Mouse (Mus musculus): ENCODE results near the gene Dhx34. TPM values are rescaled to one million over a fixed set of nuclear protein-coding genes. Genes with fewer than 3 reads are reported as not detected.

The Dhx34 gene
- polyA plus RNA-seq, 1 experiment from 2014 or later = 13.8 TPM

- DNase-seq (no peak), ATAC-seq (ENCODE audit: insufficient read depth) (no peak)
- Histone ChIP-seq H3K27ac (ENCODE audit: low read depth) (no peak overlapping the region), H3K36me3 (ENCODE audit: insufficient read depth) (peaks cover 47% of the 10 kb centered on the region), H3K27me3 (ENCODE audit: insufficient read depth, low read length) (no peaks in the 10 kb centered on the region), H3K4me2 (no peak overlapping the region), H3K9ac (no peak overlapping the region), H3K9me3 (ENCODE audit: low read depth, low read length) (no peaks in the 10 kb centered on the region), H3K4me3 (ENCODE audit: low read depth, low read length) (no peak overlapping the region), H3K4me1 (ENCODE audit: insufficient read depth) (no peaks in the 10 kb centered on the region)
- TF ChIP-seq CTCF (IDR thresholded peaks at IDR 0.05; ENCODE audit: low read depth) = no peak
- 86% methylated on average over 15 of the region's 15 CpGs for WGBS
Observed at GRCm38 (mm10) chr7:16202756-16203504, 18.9 kb downstream of the Dhx34 start.

- Histone ChIP-seq H3K27me3 (ENCODE audit: insufficient read depth, low read length) (no peaks in the 10 kb centered on the region), H3K9me3 (ENCODE audit: low read depth, low read length) (no peaks in the 10 kb centered on the region), H3K4me2 (no peak overlapping the region), H3K36me3 (ENCODE audit: insufficient read depth) (peaks cover 55% of the 10 kb centered on the region), H3K9ac (no peak overlapping the region), H3K4me3 (ENCODE audit: low read depth, low read length) (no peak overlapping the region), H3K27ac (ENCODE audit: low read depth) (no peak overlapping the region), H3K4me1 (ENCODE audit: insufficient read depth) (no peaks in the 10 kb centered on the region)
- 86% methylated on average over 6 of the region's 6 CpGs for WGBS
- no peak for TF ChIP-seq CTCF (IDR thresholded peaks at IDR 0.05; ENCODE audit: low read depth)
- no peak for DNase-seq
- no peak for ATAC-seq (ENCODE audit: insufficient read depth)
Observed at GRCm38 (mm10) chr7:16201136-16201535, 20.7 kb downstream of the Dhx34 start.

- H3K36me3 ChIP-seq (ENCODE audit: insufficient read depth) = peaks cover 39% of the 10 kb centered on the region
- ATAC-seq (ENCODE audit: insufficient read depth) = no peak
Observed at GRCm38 (mm10) chr7:16198540-16198939, 23.3 kb downstream of the Dhx34 start.

GRCm38 (mm10) chr7:16197166-16197565, 24.7 kb downstream of the Dhx34 start:
- TF ChIP-seq CTCF (IDR thresholded peaks at IDR 0.05; ENCODE audit: low read depth) = no peak
- 59% methylated on average over 5 of the region's 5 CpGs for WGBS
- no peaks in the 10 kb centered on the region for H3K9me3 ChIP-seq (ENCODE audit: low read depth, low read length)
- ATAC-seq (ENCODE audit: insufficient read depth) (no peak; the same call in 1 of the 2 replicates), DNase-seq (no peak)
- no peak overlapping the region for H3K4me2 ChIP-seq
- H3K4me1 ChIP-seq (ENCODE audit: insufficient read depth) = no peaks in the 10 kb centered on the region
- H3K36me3 ChIP-seq (ENCODE audit: insufficient read depth) = peaks cover 27% of the 10 kb centered on the region
- no peak overlapping the region for H3K9ac ChIP-seq
- no peak overlapping the region for H3K4me3 ChIP-seq (ENCODE audit: low read depth, low read length)
- no peaks in the 10 kb centered on the region for H3K27me3 ChIP-seq (ENCODE audit: insufficient read depth, low read length)
- H3K27ac ChIP-seq (ENCODE audit: low read depth) = no peak overlapping the region

More at GRCm38 (mm10) chr7:16198540-16198939, 23.3 kb downstream of the Dhx34 start:
- Histone ChIP-seq H3K4me1 (ENCODE audit: insufficient read depth) (no peaks in the 10 kb centered on the region), H3K9me3 (ENCODE audit: low read depth, low read length) (no peaks in the 10 kb centered on the region), H3K27ac (ENCODE audit: low read depth) (no peak overlapping the region), H3K27me3 (ENCODE audit: insufficient read depth, low read length) (no peaks in the 10 kb centered on the region), H3K9ac (no peak overlapping the region), H3K4me3 (ENCODE audit: low read depth, low read length) (no peak overlapping the region), H3K4me2 (no peak overlapping the region)
- DNase-seq = no peak
- no peak for TF ChIP-seq CTCF (IDR thresholded peaks at IDR 0.05; ENCODE audit: low read depth)
- WGBS = 86% methylated on average over 11 of the region's 11 CpGs

GRCm38 (mm10) chr7:16196616-16197015, 25.2 kb downstream of the Dhx34 start:
- Histone ChIP-seq H3K36me3 (ENCODE audit: insufficient read depth) (peaks cover 25% of the 10 kb centered on the region), H3K27ac (ENCODE audit: low read depth) (no peak overlapping the region), H3K27me3 (ENCODE audit: insufficient read depth, low read length) (no peaks in the 10 kb centered on the region), H3K9me3 (ENCODE audit: low read depth, low read length) (no peaks in the 10 kb centered on the region), H3K4me1 (ENCODE audit: insufficient read depth) (no peaks in the 10 kb centered on the region), H3K4me3 (ENCODE audit: low read depth, low read length) (no peak overlapping the region), H3K4me2 (no peak overlapping the region), H3K9ac (no peak overlapping the region)
- 38% methylated on average over 6 of the region's 6 CpGs for WGBS
- no peak for DNase-seq
- TF ChIP-seq CTCF (IDR thresholded peaks at IDR 0.05; ENCODE audit: low read depth) = no peak
- ATAC-seq (ENCODE audit: insufficient read depth) = no peak

GRCm38 (mm10) chr7:16193702-16194101, 28.1 kb downstream of the Dhx34 start:
- H3K4me2 ChIP-seq = no peak overlapping the region
- no peaks in the 10 kb centered on the region for H3K27me3 ChIP-seq (ENCODE audit: insufficient read depth, low read length)
- no peaks in the 10 kb centered on the region for H3K4me1 ChIP-seq (ENCODE audit: insufficient read depth)
- 69% methylated on average over 3 of the region's 3 CpGs for WGBS
- DNase-seq = no peak
- ATAC-seq (ENCODE audit: insufficient read depth) = no peak
- H3K9ac ChIP-seq = no peak overlapping the region
- H3K9me3 ChIP-seq (ENCODE audit: low read depth, low read length) = no peaks in the 10 kb centered on the region
- no peak for TF ChIP-seq CTCF (IDR thresholded peaks at IDR 0.05; ENCODE audit: low read depth)
- H3K36me3 ChIP-seq (ENCODE audit: insufficient read depth) = peaks cover 19% of the 10 kb centered on the region
- H3K4me3 ChIP-seq (ENCODE audit: low read depth, low read length) = no peak overlapping the region
- H3K27ac ChIP-seq (ENCODE audit: low read depth) = no peak overlapping the region

GRCm38 (mm10) chr7:16192315-16192714, 29.5 kb downstream of the Dhx34 start:
- no peak; the same call in 1 of the 2 replicates for ATAC-seq (ENCODE audit: insufficient read depth)
- no peak overlapping the region for H3K4me2 ChIP-seq
- no peaks in the 10 kb centered on the region for H3K27me3 ChIP-seq (ENCODE audit: insufficient read depth, low read length)

More at GRCm38 (mm10) chr7:16192315-16192714, 29.5 kb downstream of the Dhx34 start:
- Histone ChIP-seq H3K9me3 (ENCODE audit: low read depth, low read length) (no peaks in the 10 kb centered on the region), H3K36me3 (ENCODE audit: insufficient read depth) (peaks cover 5% of the 10 kb centered on the region; the same call in 1 of the 2 replicates), H3K9ac (no peak overlapping the region), H3K27ac (ENCODE audit: low read depth) (no peak overlapping the region), H3K4me1 (ENCODE audit: insufficient read depth) (no peaks in the 10 kb centered on the region), H3K4me3 (ENCODE audit: low read depth, low read length) (no peak overlapping the region)
- peak; percentile 90 for DNase-seq
- 17% methylated on average over 5 of the region's 5 CpGs for WGBS
- peak; percentile 74 for TF ChIP-seq CTCF (IDR thresholded peaks at IDR 0.05; ENCODE audit: low read depth)

Data from lung, embryonic 14.5 days (tissue).